Mouse (Mus musculus) neutrophil, adult 5-6 weeks (primary cell): ENCODE measurements around the gene Vma21-ps. TPM values are rescaled to one million over a fixed set of nuclear protein-coding genes. Genes with fewer than 3 reads are reported as not detected.
"Not testable (repeated sequence)": the region's sequence is repeated elsewhere in the genome, so short reads cannot be mapped to it uniquely, and the experiment has no call there.

ENCODE experiments used
- ATAC-seq: fragments of 151-379, 151-347 bp; 2 replicates; pipeline ENCODE4 v1.8.0; 2017; ENCODE audit warnings: mild to moderate bottlenecking, moderate TSS enrichment; ENCODE audit not compliant: insufficient number of reproducible peaks, poor library complexity, low FRiP score, severe bottlenecking; ENCODE audit errors: extremely low read depth
- total RNA-seq: library from RNA; stranded (forward); fragments of 200-1000 nt; gene quantifications from 2 replicates; pipeline ENCODE4 v1.2.3, GENCODE M21; 2017

Gene Vma21-ps
- total RNA-seq: not detected in 2 replicates

DNA sequence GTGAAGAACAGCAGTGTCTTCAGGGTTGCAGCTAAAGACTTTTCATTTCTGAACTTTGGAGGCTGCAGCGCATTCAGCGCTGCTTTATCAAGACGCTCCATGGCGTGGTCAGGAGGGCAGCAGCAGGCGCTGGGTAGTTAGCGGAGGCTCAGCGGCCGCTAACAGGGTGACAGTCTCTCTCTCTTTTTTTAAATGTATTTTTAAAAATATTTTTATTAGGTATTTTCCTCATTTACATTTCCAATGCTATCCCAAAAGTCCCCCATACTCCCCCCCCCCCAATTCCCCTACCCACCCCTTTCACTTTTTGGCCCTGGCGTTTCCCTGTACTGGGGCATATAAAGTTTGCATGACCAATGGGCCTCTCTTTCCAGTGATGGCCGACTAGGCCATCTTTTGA, at the start of gene Vma21-ps:
Vma21-ps (minus strand) TSS at position 101 of the 400 bp plus-strand sequence.
- not testable (repeated sequence) for ATAC-seq

GRCm38 (mm10) chr4:52543001-52543400, 46.0 kb upstream of the Vma21-ps start:
- ATAC-seq: no peak

DNA sequence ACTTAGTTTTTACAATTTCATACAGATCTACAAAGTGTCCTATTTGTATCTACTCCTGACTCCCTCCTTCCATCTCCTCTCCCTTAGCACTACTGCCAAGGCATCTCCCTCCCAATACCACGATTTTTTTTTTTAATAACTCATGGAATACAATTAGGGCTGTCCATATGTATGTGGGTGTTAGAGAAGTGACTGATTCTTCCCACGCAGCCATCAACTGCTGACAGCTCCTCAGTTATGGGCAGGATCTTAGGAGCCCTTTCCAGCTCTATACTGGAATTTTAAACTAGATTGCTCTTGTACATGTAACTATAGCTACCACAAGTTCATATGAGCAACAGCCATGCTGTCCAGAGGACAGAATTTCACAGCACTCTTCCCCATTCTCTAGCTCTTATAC, 33.6 kb upstream of the Vma21-ps start:
- ATAC-seq: no peak

DNA sequence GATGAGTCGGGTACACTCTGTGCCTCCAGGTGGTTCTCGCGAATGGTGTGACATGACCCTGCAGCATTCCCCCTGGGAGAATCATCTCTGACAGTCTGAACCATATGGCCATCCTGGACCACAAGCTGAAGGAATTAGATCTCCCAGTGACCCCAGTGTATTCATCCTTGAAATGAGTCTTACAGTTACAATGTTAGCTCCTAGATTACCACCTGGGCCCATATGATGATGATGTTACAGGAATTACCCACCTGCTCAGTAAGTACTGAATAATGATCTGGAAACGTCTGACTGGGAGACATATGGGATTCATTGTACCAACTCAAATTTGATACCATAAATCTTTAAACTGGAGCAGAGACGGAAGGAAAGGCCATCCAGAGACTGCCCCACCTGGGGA, 29.4 kb upstream of the Vma21-ps start:
- no peak for ATAC-seq

DNA sequence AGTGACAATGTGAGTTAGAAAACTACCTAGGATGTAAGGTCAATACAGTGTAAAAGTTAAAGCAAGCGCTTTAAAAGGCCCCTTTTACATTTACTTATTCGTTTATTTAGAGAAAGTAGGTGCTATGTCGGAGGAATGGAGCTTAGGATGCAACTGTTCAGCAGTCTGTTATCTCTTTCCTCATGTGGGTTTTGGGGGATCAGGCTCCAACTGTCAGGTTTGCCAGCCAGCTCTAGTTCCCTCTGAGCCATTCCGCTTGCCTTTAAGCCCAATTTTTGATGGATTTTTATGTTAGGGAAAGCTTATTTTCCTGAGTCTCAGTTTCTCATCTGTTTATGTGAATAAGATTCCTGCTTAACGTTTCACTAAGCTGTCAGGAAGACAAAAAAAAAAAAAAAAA, 22.3 kb upstream of the Vma21-ps start:
- no peak for ATAC-seq

DNA sequence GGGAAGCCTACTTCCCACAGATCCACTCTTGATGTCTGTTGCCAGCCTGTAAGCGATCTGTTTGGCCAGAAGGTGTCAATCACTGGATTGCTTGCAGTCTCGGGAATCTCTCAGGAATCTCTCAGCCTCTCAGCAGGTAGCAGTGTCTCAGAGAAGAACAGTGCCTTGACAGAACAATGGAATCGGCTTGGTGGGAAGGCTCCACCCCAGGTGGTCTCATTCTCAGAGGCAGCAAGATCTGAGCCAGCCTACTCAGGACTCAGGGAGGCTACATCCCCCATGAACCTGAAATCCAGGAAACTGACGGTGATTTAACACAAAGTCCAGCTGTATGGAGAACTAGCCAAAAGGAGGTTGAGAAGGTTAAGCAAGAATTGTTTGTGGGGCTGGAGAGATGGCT, 20.5 kb upstream of the Vma21-ps start:
- no peak for ATAC-seq

- ATAC-seq: no peak
These were observed 9.6 kb downstream of the Vma21-ps start for GRCm38 (mm10) chr4:52487486-52487885.

DNA sequence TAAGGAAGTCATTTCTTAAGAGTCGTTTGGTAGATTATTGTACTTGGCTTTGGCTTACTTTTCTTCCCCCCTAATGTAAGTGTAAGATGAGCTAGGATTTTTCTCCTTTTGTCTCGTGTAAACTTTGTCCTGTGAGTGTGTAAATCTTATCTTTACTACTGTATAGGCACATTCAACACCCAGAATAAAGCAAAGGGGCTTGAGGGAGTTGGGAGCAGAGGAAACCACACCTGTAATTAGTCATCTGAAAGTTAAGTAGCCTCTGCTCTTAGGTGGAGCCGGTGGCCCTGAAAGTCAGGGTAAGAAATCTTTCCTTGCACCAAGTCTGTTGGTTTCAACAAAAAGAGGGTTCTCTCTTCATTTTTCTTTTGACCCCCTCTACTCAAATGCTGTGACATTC, 23.6 kb downstream of the Vma21-ps start:
- ATAC-seq: no peak

GRCm38 (mm10) chr4:52461321-52461720, 35.7 kb downstream of the Vma21-ps start:
- no peak for ATAC-seq

DNA sequence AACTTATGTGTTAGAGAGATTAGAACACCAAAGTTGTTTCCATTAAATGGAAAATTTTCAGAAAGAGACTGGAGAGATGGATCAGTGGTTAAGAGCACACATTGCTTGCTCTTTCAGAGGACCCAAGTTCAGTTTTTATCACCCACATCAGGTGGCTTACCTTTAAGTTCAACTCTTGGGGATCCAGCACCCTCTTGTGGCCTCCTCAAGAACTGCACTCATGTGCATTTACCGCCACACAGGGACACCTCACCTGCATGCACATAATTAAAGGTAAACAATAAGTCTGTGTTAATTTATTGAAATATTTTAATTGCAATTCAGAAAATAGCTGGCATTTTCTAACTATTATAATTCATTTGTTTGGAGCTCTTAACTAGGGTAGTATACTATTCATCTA, 37.3 kb downstream of the Vma21-ps start:
- ATAC-seq: no peak

Other genes starting within 250 kb of the Vma21-ps start
- gene Smc2, start 58.0 kb downstream of the Vma21-ps start, total RNA-seq: 13.4 and 14.7 TPM in 2 replicates
- gene Toporsl, start 99.0 kb upstream of the Vma21-ps start, total RNA-seq: not detected in 2 replicates